Mouse (Mus musculus): ENCODE data around the gene Sgce. TPM values are rescaled to one million over a fixed set of nuclear protein-coding genes. Genes with fewer than 3 reads are reported as not detected.

Gene Sgce
- total and polyA plus RNA-seq, 3 experiments = 11.9 to 75.4 (median 73.3) TPM

DNA sequence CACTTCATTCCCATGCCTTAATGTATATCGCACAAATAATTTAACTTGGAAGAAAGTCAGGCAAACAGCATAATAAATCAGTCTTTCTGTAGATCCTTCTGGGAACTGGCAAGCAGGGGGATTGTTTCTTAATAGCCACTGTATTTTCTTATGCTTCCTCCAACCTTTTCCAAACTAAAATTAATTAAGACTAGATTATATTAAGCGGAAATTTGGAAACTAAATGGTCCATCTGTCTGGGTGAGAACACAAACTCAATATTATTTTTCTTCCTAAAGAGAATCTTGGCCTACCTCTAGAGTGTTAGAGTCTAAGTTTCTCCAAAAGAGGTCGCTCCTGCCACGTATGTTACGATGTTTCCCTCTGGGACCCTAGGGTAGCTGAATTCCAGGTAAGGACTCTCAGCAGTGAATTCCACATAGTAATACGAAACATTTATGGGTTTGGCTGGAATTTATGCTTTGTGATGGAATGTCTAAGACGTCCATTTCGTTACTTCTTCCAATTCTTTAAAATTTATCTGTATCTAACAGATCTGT, 94.3 kb downstream of the Sgce start:
- no peak for DNase-seq

DNA sequence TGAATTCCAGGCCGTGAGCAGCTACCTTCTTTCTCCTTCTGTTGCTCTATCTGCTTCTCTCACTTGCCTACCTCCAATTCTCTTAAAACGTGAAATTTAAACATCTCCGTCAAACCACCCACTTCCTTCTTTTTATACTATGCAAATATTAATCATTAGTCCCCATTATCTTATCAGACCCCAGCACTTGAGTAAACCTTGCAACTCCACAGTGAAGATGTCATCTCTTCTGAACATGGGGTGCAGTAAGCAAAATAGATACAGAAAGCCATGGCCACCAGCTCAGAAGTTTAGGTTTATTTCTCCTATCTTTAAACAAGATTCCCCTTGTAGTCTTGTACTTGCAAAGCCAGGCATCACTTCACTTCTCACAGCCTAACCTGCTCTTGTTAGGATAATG, 99.7 kb downstream of the Sgce start:
- DNase-seq = no peak

DNA sequence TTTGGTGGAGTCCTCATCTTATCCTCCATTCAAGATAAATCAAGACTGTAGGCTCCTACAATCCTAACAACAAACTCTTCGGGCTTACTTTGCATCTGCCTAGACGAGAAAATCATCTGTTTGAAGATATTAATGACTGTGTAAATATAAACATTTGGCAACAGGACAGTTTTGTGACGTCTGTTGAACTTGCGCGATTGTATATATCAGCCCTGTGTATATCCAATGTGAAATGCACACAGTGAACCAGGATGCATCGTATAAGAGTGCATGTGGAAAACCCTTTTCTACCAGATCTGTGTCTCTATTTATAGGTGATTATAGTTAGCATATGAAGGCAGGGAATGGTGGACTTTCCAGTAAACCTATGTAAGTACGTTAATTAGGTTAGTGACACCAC, 104.9 kb downstream of the Sgce start:
- DNase-seq = no peak

DNA sequence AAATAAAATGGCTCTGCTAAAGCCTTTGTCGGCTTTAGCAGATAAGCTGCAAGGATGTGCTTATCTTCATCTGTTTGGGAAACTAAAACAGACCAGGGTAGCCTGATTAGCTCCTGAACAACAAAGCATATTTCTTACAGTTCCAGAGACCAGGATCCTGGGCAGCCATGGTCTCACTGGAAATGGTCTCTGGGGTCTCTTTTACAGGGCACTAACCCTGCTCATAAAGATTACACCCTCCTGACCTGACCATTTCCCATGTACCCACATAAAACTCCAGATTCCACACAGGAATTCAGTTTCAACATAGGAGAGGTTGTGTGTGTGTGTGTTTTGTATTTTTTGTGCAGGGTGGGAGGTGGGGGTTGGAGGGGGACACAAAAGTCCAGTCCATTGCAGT, 112.2 kb downstream of the Sgce start:
- DNase-seq = no peak

DNA sequence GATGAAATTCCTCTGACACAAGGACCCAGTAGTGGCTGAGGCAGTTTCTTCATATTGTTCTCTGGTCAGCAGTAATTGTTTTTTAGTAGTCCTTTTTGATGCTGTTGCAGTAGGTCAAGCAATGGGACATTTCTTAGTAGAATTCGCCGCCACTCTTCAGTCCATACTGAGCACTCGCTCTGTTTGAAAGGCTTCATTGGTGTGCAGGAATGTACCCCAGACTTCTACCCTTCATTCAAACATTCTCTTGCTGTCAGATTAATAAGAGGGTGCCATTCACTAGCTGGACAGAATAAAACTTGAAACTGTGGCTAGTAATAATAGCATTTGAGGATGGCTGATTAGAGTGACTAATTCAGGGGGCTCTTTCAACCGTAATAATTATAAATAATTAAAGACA, 113.8 kb downstream of the Sgce start:
- no peak for DNase-seq

DNA sequence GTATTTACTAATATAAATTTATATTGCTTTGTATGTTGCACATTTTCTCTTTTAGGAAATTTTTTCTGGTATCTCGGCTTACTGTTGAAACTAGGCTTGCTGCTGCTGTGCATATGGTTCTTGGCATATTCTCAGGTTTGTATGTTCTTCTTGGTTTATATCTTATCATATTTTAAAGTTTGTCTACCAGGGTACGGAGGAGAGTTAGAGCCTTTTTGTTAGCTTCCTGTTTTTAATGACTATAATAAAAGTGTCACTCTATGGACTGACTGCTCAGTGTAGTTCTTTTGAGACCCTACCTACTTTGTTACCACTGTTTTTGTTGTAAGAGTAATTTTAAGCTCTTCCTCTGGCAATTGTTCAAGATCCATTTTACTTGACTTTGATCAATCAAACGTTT, 115.5 kb downstream of the Sgce start:
- DNase-seq = no peak

Other genes with a start within 250 kb of the Sgce start
- 100 to 1,000 TPM in 1 of 2 experiments, 10 to 100 TPM in 1; 56.3 to 121 TPM for gene Col1a2, start 242.4 kb downstream of the Sgce start, total RNA-seq (2021)
- gene Col1a2, start 242.4 kb downstream of the Sgce start, polyA plus RNA-seq (2012; rRNA removed) = 41.9 and 43.7 TPM in 2 replicates
- 10 to 100 TPM; 27.5 to 32.3 TPM for gene Casd1, start 146.4 kb downstream of the Sgce start, total RNA-seq (2021)
- gene Casd1, start 146.4 kb downstream of the Sgce start, polyA plus RNA-seq (2012; rRNA removed) = 25.6 and 36.5 TPM in 2 replicates
- 100 to 1,000 TPM; 220 to 417 TPM for gene Peg10, start 99 bp upstream of the Sgce start, total RNA-seq (2021)
- 102 and 152 TPM in 2 replicates for gene Peg10, start 99 bp upstream of the Sgce start, polyA plus RNA-seq (2012; rRNA removed)
- gene Ppp1r9a, start 155.7 kb upstream of the Sgce start, total RNA-seq (2021) = 10 to 100 TPM; 32.0 to 37.4 TPM
- 6.3 and 7.6 TPM in 2 replicates for gene Ppp1r9a, start 155.7 kb upstream of the Sgce start, polyA plus RNA-seq (2012; rRNA removed)

Data from adrenal gland, adult 2 months (tissue).